Mouse (Mus musculus) heart, postnatal 10 days (tissue): ENCODE measurements around the gene Nkain2. TPM values are rescaled to one million over a fixed set of nuclear protein-coding genes. Genes with fewer than 3 reads are reported as not detected.

ENCODE experiments used
- DNase-seq, 2 experiments: peaks; one replicate each; pipeline ENCODE4 v3.0.0; 2021
- intact Hi-C: fragments of 180-260 bp; cut with DNase I; formaldehyde crosslinking; loops from one replicate; pipeline ENCODE4 v1.15.1; 2025
- total RNA-seq, 2 experiments: library from RNA; stranded (reverse); gene quantifications; 2 replicates each; pipeline ENCODE4 v1.2.3; 2021

Gene Nkain2
- total RNA-seq, 2 experiments from 2014 or later, result 0.17 to 0.69 TPM

- DNase-seq, result peak; percentile 57 to 78
- intact Hi-C loops, result loop anchor here (5.0 to 10.0 kb wide), 4 partner anchors 278 to 1960 kb away; partner anchors contain the start of gene Nkain2
Measured at GRCm38 (mm10) chr10:31742443-31743057, 1147.7 kb downstream of the Nkain2 start.

DNA sequence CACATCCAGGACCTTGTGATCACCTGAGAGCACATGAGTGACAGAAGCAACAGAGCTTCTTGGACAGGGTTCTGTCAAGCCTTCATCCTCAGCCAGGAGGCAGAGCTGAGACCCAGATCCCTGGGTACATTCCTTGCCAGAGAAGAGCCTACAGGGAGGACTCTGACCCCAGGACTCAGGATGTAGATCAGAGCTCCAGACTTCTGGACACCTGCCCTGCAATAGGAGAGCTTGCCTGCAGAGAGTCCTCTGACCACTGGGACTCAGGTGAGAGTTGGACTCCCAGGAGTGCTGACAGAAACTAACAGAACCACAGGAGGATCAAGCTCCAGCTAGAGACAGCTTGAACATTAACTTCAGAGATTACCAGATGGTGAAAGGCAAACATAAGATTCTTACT is 1162.2 kb downstream of the Nkain2 start:
- intact Hi-C loops, result no loop called here
- DNase-seq, result no peak

- intact Hi-C loops, result no loop called here
- DNase-seq, result no peak
Measured at GRCm38 (mm10) chr10:31647270-31647669, 1243.0 kb downstream of the Nkain2 start.

GRCm38 (mm10) chr10:31646083-31646482 is 1244.2 kb downstream of the Nkain2 start:
- intact Hi-C loops, result no loop called here
- no peak for DNase-seq

Other genes with a start within 250 kb of the Nkain2 start
- 100 to 1,000 TPM; 287 to 319 TPM for gene Trdn, start 190.1 kb upstream of the Nkain2 start, total RNA-seq